Mouse (Mus musculus): ENCODE measurements around the gene Mmp1b.
"Not testable (repeated sequence)": the region's sequence is repeated elsewhere in the genome, so short reads cannot be mapped to it uniquely, and the experiment has no call there.

Gene Mmp1b

DNA sequence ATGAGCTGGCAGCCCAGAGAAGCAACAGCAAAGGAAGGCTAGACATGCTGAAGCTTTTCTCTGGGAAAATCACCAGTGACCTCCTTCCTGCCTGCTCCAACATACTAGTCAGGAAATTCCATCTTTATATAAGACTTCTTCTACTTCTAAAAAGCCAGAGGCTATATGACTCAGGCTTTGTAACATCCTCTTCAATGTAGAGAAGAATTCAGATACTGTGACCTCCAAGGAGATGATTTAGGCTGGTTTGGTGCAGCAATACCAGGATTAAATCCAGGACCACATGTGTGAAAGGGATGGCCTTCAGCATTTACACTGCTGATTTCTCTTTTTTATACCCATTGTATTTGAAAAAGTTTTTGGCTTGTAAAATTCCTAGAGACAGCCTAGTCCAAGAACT is at the start of gene Mmp1b:
Gene Mmp1b, minus strand, starts transcription at position 101 of the 400 bp plus-strand sequence.
- DNase-seq: no peak

DNA sequence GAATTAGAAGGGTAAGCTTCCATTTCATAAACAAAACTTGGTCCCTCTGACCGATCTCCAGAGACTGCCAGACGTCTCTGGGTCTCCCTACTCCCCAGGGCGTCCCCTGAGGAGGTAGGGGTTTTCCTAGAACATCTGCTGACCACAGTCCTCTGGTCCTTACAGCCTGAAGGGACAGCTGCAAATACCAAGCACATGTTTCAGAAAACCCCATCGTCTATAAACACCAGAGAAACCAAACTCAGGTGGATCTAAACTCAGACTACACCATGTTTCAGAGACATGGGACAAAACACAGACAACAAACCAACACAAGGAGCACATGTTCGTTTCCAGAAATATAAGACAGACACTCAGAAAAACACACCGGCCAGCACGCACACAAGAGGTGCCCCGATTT is 8.7 kb upstream of the Mmp1b start:
- DNase-seq: not testable (repeated sequence)

DNA sequence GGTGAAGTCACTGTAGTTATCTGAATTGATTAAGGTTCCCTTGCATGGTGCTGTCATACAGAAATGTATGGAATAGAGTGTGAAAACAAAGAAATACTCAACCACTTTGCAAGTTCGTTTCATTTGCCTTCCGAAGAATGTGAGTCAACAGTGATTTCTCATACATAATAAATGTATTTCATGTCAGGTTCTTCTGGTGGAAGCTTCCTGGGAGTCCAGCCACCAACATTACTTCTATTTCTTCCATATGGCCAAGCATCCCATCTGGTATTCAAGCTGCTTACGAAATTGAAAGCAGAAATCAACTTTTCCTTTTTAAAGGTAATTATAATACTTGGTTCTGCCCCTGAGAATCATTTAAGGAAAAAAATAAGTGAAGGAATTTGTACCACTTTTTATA is 33.3 kb downstream of the Mmp1b start:
- DNase-seq: no peak

DNA sequence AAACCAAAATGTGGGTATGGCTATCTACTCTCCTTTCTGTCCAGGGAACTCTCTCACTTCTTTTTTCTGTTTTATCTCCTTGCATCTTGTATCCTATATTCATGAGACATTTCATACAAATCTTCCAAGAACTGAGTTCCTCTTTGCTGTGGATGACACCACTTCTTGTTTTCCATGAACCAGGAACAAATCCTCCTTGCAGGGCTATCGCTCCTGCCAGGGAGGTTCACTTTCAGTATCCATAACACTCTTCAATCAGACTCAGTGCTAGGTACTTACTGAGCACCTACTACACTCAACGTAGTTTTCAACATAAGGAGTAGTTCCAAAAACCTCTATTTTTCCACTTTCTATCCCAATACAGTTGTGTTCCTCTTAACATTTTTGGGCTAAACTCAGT is 42.3 kb downstream of the Mmp1b start:
- no peak for DNase-seq

DNA sequence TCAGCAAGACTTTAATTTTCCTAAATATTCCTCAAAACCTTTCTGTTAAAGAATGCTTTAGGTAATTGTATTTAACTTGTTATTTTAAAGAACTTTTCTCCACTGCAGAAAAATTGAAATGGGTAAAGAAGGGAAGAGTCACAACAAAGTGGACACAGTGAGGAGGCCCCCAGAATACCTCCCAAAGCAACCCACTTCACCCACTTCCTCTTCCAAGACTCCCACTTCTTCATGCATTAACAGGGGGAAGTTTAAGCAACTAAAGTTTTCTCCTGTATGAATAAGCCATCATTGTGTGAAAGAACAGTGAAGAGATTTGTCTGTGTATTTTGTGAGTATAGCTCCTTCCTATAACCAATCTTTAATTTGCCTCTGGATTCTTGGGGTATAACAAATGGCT is 43.7 kb downstream of the Mmp1b start, which contains the start of gene Mmp12:
Gene Mmp12, plus strand, starts transcription at position 275 of the 400 bp plus-strand sequence.
- no peak for DNase-seq

DNA sequence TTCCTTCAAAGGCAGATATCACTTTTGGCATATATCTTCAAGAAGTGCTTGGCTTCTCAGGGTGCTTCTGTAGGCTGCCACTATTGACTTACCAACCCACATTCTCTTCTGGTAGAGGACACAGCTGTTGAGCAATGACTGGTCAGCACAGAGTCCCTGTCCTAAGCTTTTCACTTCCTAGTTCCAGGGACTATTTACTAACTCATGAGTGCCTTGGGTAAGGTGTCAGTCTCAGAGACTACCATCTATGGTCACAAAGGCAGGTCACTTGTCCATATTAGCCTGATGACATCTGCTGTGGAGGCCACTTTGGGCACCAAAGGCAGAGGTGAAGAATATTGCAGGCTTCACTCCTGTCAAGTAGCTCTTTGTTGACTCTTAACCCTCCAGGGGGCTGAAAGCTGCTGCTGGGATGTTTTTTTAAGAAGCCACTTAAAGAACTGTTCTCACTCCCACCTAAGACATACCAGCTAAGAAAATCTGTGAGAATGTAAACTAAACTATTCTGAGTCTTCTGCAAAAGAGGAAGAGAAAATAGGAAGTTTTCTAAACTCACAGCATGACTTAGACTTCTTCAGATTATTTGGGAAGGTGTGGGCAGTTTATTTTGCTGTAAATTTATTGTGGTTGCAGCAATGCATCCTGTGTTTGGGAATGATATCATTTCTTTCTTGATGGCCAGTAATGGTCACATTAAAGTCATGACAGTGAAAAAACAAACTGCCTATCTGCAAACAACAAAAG is 50.9 kb downstream of the Mmp1b start:
- DNase-seq: no peak

DNA sequence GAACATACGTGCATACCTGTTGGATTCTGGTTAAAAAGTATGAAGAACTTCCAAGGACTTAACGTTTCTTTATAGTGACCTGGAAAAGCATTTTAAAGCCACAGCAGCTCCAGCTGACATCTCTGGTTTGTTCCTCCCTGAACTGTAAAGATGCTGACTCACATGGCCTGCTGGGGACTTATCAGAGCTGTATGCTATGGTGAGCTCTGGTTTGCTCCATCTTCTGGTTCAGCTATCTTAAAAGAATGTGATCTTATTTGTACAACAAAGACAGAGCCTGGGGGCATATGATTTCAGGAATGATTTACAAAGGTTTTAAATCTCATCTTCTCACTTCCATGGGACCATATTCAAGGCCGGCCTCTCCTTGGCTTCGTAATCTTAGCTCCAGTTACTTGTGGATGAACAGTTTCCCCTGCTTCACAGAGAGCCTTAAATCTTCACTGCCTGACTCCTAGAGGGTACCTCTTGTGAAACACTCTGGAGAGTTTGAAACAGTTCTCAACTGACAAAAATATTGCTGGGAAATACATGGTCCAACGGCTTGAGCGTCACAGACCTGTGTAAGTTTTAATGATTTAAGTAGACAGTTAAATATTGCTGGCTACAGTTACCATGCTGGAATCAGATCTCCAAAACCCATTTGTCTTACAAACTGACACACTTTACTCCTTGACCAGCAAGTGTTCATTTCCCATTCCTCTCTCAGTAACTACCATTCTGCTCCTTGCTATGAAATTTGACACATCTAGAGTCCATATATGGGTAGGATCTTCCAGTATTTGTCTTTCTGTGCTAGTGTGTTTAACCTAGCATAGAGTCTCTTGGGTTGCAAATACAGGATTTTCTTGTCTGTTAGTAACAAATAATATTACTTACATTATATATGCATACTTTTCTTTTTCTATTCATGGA is 51.8 kb downstream of the Mmp1b start:
- no peak for DNase-seq

DNA sequence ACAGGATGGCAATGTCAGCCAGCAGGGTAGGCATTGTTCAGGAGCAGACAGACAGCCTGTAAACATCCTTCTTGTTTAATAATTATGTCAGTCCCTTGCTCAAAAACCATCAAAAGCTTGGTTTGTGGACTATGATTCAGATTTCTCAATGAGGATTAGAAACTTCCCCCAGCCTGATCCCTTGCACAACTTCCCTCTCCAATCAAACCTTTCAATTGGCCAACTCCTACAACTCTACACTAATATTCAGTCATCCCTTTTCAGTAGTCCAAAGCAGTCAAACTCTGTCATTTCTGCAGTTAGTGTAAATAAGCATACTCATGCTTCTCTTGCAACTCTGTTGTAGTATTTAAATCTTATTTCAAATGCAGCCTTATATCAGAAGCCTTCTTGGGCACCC is 56.0 kb downstream of the Mmp1b start:
- no peak for DNase-seq

All from right cerebral cortex, adult 18-20 months (tissue).